Mouse (Mus musculus): ENCODE results near the gene Vps37b. TPM values are rescaled to one million over a fixed set of nuclear protein-coding genes. Genes with fewer than 3 reads are reported as not detected.
A peak's percentile ranks its signal among the peaks of the same experiment; 100 is the strongest.

The Vps37b gene
- total RNA-seq, 2 experiments from 2014 or later: 5.7 to 6.6 TPM

DNA sequence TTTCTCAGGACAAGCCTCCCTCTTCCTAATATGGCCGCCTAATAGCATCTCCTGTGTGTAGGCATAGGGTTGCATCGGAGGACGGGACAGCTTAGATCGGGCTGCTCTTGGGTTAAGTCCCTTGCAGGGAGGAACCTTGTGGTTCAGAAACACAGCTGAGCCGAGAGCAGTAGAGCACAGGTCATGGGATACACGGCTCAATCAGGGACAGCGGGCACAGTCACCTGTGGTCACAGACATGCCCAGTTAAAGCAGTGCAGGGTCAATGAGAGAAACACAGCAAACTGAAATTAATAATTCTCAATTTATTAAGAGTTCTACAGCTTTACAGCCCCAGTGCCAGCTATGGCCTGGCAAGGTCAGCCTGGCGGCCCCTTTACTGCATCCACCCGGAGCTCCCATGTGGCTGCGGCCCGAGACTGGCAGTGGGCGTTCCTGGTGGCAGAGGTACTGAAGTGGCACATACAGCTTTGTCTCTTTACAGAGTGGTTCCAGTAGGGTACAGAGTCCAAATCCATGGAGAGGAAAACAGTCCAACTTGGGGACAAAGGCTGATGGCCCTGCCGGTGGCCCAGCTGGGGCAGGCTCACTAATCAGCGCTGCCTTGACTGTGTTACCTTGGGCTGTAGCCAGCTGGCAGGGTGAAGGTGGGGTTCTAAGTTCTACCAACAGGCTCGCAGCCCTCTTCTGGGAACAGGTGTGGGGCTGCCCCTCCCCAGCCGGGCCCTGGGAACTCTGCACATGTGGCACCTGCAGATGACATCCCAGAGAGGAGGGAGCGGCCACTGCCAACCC is 27.5 kb downstream of the Vps37b start:
- no peak for DNase-seq (ENCODE audit: low spot score)

DNA sequence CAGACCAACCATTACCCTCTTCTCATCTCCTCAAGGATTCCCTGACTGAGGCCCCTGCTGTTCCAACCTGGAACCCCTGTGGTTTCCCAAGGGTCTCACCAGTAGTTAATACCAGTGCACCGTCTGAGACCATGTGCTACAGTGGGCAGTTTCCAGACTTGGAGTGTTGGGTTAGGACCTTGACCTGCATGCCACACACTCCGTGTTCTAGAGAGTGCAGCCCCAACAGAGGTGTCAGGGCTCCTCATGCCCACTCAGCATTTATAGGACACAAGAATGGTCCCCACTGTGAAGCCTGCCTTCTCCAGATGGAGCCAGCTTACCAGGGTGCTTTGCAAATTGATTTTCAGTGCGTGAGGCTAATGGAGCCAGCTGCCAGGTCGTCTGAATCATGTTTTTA is 28.7 kb downstream of the Vps37b start:
- DNase-seq (ENCODE audit: low spot score): no peak

DNA sequence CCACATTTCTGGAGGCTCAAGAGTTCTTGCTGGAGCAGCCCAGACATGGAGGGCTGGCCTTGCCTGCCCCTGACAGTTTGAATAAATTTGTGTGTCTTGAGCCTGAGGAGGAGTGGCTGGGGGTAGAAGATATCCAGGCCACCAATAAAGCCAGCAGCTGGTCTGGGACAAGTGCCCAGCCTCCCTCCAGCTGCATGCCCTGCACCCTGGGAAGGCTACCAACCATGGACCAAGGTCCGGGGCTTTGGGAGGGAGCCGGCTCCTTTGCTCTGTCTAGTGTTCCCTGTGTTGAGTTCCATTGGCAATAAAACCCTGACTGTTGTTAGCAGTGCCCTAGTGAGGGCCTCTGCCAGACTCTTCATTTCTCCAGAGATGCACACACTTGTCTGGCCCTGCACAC is 29.2 kb downstream of the Vps37b start:
- peak; percentile 63 for DNase-seq (ENCODE audit: low spot score)

DNA sequence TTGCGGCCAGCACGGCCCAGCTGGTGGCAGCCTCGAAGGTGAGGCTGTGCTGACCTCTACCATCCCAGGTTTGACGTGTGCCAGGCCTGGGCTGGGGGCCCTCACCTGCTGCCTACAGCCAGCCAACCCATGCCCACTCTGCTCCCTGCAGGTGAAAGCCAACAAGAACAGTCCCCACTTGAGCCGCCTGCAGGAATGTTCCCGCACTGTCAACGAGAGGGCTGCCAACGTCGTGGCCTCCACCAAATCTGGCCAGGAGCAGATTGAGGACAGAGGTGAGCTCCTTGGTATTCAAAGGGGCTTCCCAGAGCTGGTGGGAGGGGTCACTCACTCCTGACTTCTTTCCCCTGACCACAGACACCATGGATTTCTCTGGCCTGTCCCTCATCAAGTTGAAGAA is 30.8 kb downstream of the Vps37b start:
- no peak for DNase-seq (ENCODE audit: low spot score)

DNA sequence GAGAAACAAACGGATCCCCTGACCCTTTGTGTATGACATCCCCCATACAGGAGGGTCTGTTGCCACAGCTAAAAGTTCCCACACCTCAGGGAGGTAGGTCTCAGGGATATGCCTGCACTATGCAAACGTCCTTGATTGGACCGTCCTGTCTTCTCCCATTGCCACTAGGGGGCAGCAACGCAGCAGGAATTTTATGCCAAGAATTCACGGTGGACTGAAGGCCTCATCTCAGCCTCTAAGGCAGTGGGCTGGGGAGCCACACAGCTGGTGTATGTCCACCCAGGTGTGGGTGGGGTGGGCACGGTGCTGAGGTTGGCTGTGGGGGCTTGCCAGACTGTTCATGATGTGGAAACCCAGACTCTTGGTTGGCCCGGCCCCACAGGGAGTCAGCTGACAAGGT is 31.2 kb downstream of the Vps37b start:
- peak; percentile 91 for DNase-seq (ENCODE audit: low spot score)

DNA sequence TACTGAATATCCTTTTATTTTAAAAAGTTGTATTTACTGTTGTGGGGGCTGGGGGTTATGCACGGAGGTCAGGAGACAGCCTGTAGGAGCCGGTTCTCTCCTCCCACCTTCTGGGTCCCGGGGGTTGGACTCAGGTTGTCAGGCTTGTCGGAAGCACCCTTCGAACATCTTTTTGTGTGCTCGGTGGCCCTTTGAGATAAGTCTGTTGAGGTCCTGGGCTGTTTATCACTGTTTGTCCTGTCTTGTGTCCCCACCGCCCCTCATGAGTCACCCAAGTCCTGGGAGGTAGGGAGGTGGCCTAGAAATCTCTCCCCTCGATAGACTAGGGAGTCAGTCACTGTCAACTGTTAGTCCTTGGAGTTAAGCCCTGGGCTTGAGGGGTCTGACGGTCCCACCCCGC is 33.7 kb downstream of the Vps37b start:
- DNase-seq (ENCODE audit: low spot score): no peak

DNA sequence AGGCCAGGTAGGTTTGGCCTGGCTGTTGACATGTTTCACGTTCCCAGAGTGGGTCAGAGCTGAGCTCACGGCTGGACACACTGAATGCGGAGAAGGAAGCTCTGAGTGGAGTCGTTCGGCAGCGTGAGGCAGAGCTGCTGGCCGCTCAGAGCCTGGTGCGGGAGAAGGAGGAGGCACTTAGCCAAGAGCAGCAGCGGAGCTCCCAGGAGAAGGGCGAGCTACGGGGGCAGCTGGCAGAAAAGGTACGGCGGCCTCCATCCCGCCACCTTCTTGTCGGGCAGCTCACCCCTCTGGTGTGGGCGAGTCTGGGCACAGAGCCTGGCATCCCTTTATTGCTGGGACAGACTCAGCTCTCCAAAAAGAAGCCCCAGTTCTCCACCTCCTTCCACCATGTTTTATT is 34.3 kb downstream of the Vps37b start:
- DNase-seq (ENCODE audit: low spot score): no peak

DNA sequence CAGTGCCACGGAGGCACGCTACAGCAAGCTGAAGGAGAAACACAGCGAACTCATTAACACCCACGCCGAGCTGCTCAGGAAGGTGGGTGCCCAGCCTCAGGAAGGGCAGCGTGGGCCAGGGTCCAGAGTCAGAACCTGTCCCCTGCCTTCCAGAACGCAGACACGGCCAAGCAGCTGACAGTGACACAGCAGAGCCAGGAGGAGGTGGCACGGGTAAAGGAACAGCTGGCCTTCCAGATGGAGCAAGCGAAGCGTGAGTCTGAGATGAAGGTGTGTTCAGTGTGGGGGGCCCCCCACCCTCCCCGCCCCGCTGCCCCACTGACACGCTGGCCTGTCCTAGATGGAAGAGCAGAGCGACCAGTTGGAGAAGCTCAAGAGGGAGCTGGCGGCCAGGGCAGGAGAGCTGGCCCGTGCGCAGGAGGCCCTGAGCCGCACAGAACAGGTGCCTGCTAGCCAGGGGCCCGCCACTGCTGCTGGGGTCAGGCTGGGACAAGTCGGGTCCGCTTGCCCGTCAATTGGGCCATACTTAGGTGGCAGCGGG is 34.8 kb downstream of the Vps37b start:
- DNase-seq (ENCODE audit: low spot score): no peak

DNA sequence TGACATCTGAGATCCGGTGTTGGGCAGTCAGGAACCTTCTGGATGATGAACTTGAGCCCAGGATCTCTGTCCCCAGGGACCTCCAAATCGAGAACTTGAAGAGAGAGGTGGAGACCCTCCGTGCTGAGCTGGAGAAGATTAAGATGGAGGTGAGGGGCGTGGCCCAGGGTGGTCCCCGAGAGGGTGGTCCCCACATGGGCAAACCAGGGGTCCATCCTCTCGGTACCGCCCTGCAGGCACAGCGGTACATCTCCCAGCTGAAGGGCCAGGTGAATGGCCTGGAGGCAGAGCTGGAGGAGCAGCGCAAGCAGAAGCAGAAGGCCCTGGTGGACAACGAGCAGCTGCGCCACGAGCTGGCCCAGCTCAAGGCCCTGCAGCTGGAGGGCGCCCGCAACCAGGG is 35.4 kb downstream of the Vps37b start:
- DNase-seq (ENCODE audit: low spot score): no peak

DNA sequence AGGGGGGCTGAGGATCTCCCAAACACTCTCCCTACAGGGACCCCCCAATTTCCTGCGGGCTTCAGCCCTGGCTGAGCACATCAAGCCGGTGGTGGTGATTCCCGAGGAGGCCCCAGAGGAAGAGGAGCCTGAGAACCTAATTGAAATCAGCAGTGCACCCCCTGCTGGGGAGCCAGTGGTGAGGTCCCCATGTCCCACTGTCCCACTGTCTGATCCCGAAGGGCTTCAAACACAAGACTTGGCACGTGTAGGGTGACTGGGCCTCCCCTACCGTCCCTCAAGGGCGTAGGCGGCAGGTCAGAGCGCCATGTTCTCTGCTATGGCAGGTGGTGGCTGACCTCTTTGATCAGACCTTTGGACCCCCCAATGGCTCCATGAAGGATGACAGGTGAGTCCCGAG is 35.9 kb downstream of the Vps37b start:
- no peak for DNase-seq (ENCODE audit: low spot score)

DNA sequence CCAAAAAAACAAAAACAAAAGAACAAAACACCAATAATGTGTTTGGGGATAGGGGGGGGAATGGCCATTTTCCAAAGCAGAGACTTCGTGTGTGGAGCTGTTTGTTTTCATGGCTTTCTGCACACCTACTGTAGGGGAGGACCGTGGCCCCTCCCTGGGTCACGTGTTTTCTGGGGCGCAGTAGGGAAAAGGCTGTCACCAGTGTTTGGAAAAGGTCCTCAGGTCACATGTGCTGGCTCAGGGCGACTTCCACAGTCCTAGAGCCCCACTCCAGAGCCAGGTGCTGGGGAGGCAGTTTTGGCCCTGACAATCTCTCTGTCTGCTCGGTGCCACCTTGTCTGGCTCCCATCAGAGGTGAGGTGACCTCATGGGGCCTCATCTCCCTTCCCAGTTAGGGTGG is 36.7 kb downstream of the Vps37b start:
- no peak for DNase-seq (ENCODE audit: low spot score)

DNA sequence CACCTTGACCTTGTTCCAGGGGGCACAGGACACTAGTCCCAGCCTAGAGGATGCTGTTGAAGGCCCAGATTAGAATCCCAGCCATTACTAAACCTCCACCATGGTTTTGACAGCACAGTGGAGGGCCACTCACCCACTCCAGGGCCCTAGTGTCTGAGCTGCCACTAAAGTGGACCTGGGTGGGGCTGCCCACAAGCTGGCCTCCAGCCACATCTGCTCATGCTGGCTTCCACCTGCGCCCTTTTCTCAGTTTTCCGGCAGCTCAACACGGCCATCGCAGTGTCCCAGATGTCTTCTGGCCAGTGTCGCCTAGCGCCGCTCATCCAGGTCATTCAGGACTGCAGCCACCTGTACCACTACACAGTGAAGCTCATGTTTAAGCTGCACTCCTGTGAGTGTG is 37.6 kb downstream of the Vps37b start:
- DNase-seq (ENCODE audit: low spot score): no peak

DNA sequence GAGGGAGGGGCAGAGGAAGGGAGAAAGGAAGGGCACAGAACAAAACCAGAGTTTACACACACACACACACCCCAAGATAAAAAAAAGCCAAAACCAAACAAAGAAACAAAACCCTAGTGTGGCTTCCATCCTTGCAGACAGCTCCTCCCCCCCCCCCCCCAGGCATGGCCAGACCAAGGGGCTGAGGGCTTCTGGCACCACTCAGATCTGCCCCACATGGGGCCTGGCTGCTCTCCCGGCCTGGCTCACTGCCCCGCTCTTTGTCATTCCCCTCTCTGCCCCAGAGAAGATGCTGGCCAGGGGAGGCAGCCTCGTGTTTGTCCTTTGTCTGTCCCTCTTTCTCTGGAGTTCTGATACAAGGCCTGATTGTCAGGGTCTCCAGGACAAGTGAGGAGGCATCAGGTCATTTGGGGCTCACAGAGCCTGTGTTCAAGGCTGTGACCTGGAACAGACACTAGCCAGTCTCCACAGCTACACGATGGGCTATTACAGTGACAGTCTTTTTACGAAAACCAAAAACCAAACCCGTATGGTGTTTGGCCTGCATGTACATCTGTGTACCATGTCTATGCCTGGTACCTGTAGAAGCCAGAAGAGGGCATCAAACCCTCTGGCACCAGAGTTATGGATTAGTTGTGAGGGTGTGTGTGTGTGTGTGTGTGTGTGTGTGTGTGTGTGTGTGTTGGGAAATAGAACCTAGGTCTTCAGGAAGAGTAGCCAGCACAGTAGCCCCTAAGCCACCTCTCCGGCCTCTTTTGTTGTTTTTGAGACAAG is 38.6 kb downstream of the Vps37b start:
- no peak for DNase-seq (ENCODE audit: low spot score)

DNA sequence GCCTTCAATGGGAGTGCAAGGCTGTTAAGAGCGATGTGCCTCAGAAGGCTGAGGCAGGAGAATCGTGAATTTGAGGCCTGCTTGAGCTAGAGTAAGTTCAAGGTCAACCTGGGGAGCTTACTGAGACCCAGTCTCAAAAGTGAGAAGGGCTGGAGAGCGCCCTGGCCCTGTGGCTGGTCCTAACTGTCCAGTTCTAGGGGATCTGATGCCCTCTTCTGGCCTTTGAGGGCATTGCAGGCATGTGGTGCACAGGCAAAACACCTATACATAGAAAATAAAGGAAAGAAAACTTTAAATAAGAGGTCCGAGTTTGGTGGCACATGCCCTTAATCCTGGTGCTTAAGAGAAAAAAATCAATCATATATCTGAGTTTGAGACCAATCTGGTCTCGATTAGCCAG is 39.3 kb downstream of the Vps37b start:
- peak; percentile 91 for DNase-seq (ENCODE audit: low spot score)

DNA sequence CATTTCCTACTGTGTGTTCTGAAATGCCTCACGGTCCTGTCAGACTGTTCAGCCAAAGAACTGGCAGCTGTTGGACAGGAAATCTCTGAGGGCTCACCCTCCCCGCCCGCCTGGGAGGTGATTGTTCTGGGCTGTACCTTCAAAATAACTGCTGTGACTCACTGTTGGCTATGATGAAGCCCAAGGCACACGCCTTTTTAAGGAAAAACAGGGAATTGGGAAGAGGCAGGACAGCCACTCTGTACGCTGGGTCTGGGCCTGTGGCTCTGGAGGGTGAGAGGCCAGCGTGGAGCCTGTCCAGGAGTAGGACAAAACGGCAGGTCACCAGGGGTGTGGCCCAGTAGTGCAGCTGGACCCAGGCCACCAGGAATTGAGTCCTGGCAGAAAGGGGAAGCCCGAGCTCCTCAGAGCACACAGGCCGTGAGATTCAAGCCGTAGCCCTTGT is 39.9 kb downstream of the Vps37b start:
- peak; percentile 70 for DNase-seq (ENCODE audit: low spot score)

DNA sequence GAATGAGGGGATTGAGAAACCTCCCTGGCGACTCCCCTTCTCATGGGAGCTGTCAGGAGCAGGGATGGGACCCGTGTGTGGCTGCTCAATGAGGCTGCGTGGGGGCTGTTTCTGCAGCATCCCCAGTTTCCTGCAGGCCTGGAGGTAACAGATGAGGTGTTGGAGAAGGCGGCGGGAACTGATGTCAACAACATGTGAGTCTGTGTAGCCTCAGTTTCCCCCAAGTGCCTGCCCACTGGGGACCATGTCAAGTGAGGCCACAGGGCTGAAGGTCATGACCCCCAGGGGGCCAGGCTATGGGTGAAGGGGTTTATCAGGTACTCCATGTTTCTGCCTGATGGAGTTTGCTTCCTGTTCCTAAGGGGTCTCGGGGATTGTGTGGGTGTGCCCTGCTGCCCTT is 40.7 kb downstream of the Vps37b start:
- no peak for DNase-seq (ENCODE audit: low spot score)

DNA sequence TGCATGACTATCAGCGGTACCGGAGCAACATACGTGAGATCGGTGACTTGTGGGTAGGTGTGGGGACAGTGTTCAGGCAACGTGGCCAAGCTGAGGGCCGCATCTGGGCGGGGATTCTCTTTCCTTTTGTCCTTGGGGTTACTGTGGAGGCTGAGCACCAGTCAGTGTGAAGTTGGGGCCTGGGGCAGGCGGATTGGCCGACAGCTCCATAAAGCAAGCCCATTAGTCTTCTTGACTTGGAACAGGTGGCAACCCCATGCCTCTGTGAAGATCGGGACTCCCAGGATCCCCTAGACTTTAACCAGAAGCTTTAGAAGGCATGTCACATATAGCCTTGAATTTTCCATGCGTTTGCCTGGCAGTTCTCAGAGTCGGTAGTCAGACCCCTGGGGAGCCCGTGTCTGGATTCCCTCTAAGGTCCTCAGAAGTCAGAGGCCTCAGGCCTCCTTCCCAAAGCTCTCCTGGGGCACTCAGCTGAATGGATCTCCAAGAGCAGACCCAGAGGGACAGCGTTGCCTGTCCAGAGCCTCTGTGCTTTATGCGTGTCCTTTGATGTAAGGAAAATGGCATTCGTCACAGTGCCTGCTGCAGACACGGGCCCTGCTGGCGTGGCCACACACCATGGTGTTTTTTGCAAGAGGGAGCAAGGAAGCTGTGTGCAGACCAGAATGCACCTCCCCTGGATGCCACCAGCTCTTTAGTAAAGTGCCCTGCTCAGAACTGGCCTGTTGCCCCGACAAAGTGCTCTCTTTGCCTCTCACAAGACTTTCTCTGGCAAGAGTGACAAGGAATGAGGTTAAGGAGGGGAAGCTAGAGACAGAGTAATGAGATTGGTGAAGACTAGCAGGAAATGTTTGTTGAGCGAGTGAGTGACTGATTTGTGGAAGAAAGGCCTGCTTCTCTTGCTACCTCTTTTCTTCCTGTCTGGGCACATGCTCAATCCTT is 41.9 kb downstream of the Vps37b start:
- DNase-seq (ENCODE audit: low spot score): no peak

DNA sequence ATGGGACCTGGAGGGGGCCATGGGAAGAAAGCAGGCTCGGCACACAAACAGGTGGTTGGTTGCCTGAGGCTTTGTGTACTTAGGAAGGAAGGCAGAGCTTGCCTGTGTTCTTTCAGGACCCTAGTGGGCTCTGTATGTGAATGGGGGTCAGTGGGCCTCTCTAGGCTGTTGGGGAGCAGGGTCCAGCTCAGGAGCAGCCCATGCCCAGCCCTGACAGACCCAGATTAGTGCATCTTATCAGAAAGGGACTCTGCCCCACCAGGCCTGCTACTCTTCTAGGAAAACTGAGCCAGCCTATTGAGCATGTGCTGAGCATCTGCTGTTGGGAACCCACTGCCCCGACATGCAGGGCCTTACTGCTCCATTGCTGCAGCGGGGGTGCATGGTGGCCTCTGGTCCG is 44.6 kb downstream of the Vps37b start:
- no peak for DNase-seq (ENCODE audit: low spot score)

DNA sequence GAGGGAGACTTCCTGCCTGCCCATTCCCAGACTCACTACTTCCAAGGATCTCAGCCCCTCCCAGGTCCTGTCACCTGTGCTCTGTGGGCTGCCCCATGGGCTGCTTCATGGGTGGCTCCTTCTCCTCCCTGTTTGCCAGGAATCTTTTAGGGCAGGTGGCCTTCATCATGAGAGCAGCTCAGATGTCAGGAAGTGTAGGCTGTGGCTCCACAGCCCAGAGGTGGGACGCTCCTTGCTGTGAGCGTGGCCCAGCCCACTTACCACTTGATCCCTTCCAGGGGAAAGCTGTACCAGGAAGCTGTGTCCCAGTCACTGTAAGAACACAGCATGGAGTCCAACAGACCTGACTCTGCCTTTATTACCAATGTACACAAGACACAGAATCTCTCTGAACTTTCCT is 45.1 kb downstream of the Vps37b start:
- DNase-seq (ENCODE audit: low spot score): no peak

DNA sequence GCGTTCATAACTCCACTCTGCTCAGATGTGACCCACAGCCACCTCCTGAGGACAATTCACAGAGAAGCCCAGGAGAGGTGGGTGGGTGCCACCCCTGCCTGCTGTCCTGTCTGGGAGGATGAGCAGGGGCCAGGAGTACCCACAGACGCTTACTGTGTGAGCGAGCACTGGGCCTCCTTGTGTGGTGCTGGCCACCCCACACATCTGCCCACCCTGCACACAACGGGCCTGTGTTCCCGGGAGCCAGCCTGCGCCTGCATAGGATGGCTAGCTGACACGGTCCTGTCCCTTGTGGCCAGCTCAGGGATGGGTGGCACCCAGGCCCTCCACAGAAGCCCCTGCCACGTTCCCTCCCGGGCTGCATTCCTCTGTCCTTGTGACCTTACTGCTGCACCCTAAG is 46.6 kb downstream of the Vps37b start:
- no peak for DNase-seq (ENCODE audit: low spot score)

DNA sequence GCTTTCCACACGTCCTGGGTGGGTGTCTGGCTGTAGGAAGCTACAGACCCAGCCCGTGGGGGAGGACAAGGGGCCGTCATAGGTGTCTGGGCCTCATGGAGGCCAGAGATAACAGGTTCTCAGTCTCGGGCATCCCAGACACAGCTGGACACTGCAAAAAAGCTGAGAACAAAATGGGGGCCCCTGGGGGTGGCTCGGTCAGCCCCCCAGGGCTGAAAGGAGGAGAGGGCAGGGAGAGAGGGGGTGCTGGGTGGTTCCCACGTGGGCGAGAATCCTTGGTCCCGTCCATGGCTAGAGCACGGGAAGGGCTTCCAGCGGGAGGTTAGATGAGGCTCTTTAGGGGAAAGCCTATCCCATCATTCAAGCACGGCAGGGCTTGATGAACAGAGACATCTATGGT is 49.2 kb downstream of the Vps37b start:
- no peak for DNase-seq (ENCODE audit: low spot score)

DNA sequence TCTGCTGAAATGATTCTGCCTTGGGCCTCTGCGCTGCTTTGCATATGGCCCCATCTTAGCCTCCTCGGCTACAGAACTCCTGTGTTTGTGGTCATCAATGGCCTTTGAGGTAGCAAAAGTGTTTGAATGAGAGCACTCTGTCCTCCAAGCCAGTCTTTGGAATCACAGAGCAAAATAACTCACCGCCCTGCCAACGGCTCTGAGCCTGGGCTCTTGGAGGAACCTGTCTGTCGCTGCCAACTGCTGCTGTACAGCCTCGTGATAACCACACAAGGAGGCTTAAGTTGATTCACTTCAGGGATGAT is 50.9 kb downstream of the Vps37b start:
- no peak for DNase-seq (ENCODE audit: low spot score)

Measured in gastrocnemius, adult 18-20 months (tissue).